Mouse (Mus musculus): ENCODE measurements around the gene Evc. TPM values are rescaled to one million over a fixed set of nuclear protein-coding genes. Genes with fewer than 3 reads are reported as not detected.

Gene Evc
- polyA plus RNA-seq, 1 experiment = 22.2 TPM

DNA sequence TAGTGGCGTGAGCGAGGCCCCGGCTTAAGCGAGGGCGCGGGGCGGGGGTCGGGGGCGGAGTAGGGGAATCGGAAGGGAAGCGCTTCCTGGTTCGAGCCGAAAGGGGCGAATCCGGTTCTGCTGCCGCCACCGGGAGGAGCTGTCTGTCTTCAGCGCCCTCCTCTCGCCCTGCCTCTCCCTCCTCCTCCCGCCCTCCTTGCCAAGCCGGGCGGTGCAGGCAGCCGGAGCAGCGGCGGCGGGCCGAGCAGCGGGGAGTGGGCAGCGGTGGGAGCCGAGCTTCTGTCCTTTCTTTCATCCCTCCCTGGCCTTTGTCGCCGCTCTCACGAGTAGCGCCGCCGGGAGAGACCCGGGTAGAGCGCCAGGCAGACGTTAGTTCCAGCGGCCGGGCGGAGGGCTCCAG is 91.0 kb downstream of the Evc start:
- no peaks in the 10 kb centered on the region for H3K36me3 ChIP-seq (ENCODE audit: control insufficient read depth, insufficient read depth)
- TF ChIP-seq FOSL1 (IDR thresholded peaks at IDR 0.05; ENCODE audit: insufficient read depth, low read length, poor library complexity, severe bottlenecking) = no peak
- TF ChIP-seq CEBPB (IDR thresholded peaks at IDR 0.05; ENCODE audit: low read depth) = no peak
- no peak for TF ChIP-seq MYOG (IDR thresholded peaks at IDR 0.05; ENCODE audit: control insufficient read depth, extremely low read depth, insufficient read length)
- no peak for TF ChIP-seq CTCF (IDR thresholded peaks at IDR 0.05; ENCODE audit: control insufficient read depth, insufficient read depth, insufficient read length)
- no peak for TF ChIP-seq USF1 (IDR thresholded peaks at IDR 0.05; ENCODE audit: low read depth)
- no peak for TF ChIP-seq MYOD1 (IDR thresholded peaks at IDR 0.05; ENCODE audit: control insufficient read depth, insufficient read length, low read depth)
- no peak for TF ChIP-seq MAX (IDR thresholded peaks at IDR 0.05)
- no peaks in the 10 kb centered on the region for H3K79me3 ChIP-seq (ENCODE audit: low read depth)
- H3K27me3 ChIP-seq (ENCODE audit: control insufficient read depth, insufficient read depth, insufficient read length) = peaks cover 27% of the 10 kb centered on the region
- no peak overlapping the region for H3K4me3 ChIP-seq (ENCODE audit: insufficient read depth, poor library complexity, severe bottlenecking)
- H3ac ChIP-seq (ENCODE audit: control insufficient read depth, insufficient read length, low read depth) = no peak overlapping the region
- H3K79me2 ChIP-seq (ENCODE audit: control insufficient read depth, insufficient read depth) = no peaks in the 10 kb centered on the region

DNA sequence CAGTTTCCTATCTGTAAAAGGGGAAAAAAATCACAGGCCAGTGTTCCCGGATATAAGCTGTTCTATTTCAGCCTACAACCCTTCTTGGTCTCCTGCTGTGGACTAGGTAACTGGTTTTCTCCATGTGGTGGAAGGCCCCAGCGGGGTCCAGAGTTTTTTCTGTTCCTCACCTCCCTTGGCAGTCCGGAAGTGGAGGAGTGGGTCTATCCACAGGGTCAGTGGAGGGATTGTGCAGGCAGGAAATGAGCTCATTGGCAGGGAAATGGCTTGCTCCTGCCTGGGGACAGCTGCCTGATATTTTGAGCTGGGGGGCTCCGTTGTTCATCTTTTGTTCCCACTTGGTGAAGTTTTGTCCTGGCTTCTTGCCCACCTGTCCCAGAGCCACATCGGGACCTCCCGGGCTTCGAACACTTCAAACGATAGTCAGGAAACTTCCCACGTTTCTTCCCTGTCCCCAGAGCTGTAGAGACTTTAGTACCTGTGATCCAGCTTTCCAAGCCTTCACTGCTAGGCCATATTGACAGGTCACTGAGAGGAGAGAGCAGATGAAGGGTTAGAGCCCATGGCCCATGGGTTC is 91.9 kb downstream of the Evc start:
- Histone ChIP-seq H3K79me3 (ENCODE audit: low read depth) (no peaks in the 10 kb centered on the region), H3K27me3 (ENCODE audit: control insufficient read depth, insufficient read depth, insufficient read length) (peaks cover 27% of the 10 kb centered on the region), H3K79me2 (ENCODE audit: control insufficient read depth, insufficient read depth) (no peaks in the 10 kb centered on the region), H3ac (ENCODE audit: control insufficient read depth, insufficient read length, low read depth) (no peak overlapping the region), H3K36me3 (ENCODE audit: control insufficient read depth, insufficient read depth) (no peaks in the 10 kb centered on the region), H3K4me3 (ENCODE audit: insufficient read depth, poor library complexity, severe bottlenecking) (no peak overlapping the region)
- TF ChIP-seq FOSL1 (IDR thresholded peaks at IDR 0.05; ENCODE audit: insufficient read depth, low read length, poor library complexity, severe bottlenecking) (no peak), CTCF (IDR thresholded peaks at IDR 0.05; ENCODE audit: control insufficient read depth, insufficient read depth, insufficient read length) (no peak), CEBPB (IDR thresholded peaks at IDR 0.05; ENCODE audit: low read depth) (no peak), MYOD1 (IDR thresholded peaks at IDR 0.05; ENCODE audit: control insufficient read depth, insufficient read length, low read depth) (no peak), MAX (IDR thresholded peaks at IDR 0.05) (no peak), MYOG (IDR thresholded peaks at IDR 0.05; ENCODE audit: control insufficient read depth, extremely low read depth, insufficient read length) (no peak), USF1 (IDR thresholded peaks at IDR 0.05; ENCODE audit: low read depth) (no peak)

DNA sequence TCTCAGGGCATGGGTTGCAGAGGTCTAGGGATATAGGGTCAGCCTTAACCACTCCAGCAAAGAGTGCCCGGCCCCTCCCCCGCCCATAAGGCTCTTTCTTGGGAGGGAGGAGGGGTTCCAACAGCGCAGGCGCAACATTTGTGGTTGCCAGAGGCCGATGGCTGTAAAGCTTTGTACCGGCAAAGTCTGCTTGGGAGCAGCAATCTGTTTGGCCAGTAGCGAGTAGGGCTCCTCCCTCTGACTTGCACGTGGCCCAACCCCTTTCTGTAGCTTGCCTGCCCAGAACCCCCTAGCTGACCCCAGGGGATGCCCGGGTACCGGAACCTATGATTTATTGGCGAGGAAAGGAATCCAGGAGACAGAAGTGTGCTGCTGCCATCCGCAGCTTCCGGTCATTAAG is 92.5 kb downstream of the Evc start:
- H3K79me3 ChIP-seq (ENCODE audit: low read depth) = no peaks in the 10 kb centered on the region
- peaks cover 27% of the 10 kb centered on the region for H3K27me3 ChIP-seq (ENCODE audit: control insufficient read depth, insufficient read depth, insufficient read length)
- no peaks in the 10 kb centered on the region for H3K36me3 ChIP-seq (ENCODE audit: control insufficient read depth, insufficient read depth)
- TF ChIP-seq FOSL1 (IDR thresholded peaks at IDR 0.05; ENCODE audit: insufficient read depth, low read length, poor library complexity, severe bottlenecking) = no peak
- no peak for TF ChIP-seq CTCF (IDR thresholded peaks at IDR 0.05; ENCODE audit: control insufficient read depth, insufficient read depth, insufficient read length)
- no peak for TF ChIP-seq USF1 (IDR thresholded peaks at IDR 0.05; ENCODE audit: low read depth)
- TF ChIP-seq MYOG (IDR thresholded peaks at IDR 0.05; ENCODE audit: control insufficient read depth, extremely low read depth, insufficient read length) = no peak
- TF ChIP-seq CEBPB (IDR thresholded peaks at IDR 0.05; ENCODE audit: low read depth) = no peak
- TF ChIP-seq MYOD1 (IDR thresholded peaks at IDR 0.05; ENCODE audit: control insufficient read depth, insufficient read length, low read depth) = no peak
- no peak for TF ChIP-seq MAX (IDR thresholded peaks at IDR 0.05)
- H3K4me3 ChIP-seq (ENCODE audit: insufficient read depth, poor library complexity, severe bottlenecking) = no peak overlapping the region
- H3ac ChIP-seq (ENCODE audit: control insufficient read depth, insufficient read length, low read depth) = no peak overlapping the region
- H3K79me2 ChIP-seq (ENCODE audit: control insufficient read depth, insufficient read depth) = no peaks in the 10 kb centered on the region

DNA sequence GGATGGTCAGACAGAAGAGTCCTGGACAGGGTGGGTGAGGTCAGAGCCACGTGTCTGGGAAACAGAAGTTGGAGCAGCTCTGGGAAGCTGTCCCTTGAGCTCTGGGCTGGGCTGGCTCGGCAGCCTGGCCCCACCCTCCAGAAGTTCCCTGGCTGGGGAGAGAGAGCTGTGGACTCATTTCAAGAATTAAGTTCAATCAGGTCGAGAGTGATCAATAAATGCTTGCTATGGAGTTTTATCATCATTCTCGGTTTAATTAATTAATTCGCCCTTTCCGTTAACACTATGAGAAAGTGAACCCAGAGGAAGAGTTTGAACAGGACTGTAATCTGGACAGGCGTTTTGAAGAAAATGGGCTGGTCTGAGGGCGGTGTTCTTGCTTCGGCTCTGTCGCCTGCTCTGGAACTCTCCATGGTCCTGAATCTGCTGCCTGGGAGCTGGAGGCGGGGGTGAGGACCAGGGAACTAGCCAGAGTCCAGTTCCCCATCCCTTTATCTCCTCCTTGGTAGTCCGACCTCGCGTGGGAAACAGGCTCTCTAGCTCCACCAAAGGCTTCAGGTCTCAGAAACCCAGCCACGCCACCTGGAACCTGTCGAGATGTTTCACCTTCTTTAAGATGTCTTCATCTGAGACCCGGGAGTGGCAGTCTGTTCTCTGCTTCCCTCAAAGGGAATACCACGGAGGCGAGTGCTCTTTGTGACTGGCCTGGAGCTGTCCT is 93.4 kb downstream of the Evc start:
- no peak overlapping the region for H3K4me3 ChIP-seq (ENCODE audit: insufficient read depth, poor library complexity, severe bottlenecking)
- H3K36me3 ChIP-seq (ENCODE audit: control insufficient read depth, insufficient read depth) = no peaks in the 10 kb centered on the region
- H3K79me2 ChIP-seq (ENCODE audit: control insufficient read depth, insufficient read depth) = no peaks in the 10 kb centered on the region
- peaks cover 27% of the 10 kb centered on the region for H3K27me3 ChIP-seq (ENCODE audit: control insufficient read depth, insufficient read depth, insufficient read length)
- TF ChIP-seq CEBPB (IDR thresholded peaks at IDR 0.05; ENCODE audit: low read depth) = no peak
- no peak for TF ChIP-seq FOSL1 (IDR thresholded peaks at IDR 0.05; ENCODE audit: insufficient read depth, low read length, poor library complexity, severe bottlenecking)
- TF ChIP-seq MAX (IDR thresholded peaks at IDR 0.05) = no peak
- no peak for TF ChIP-seq MYOG (IDR thresholded peaks at IDR 0.05; ENCODE audit: control insufficient read depth, extremely low read depth, insufficient read length)
- no peak for TF ChIP-seq CTCF (IDR thresholded peaks at IDR 0.05; ENCODE audit: control insufficient read depth, insufficient read depth, insufficient read length)
- TF ChIP-seq MYOD1 (IDR thresholded peaks at IDR 0.05; ENCODE audit: control insufficient read depth, insufficient read length, low read depth) = no peak
- no peak for TF ChIP-seq USF1 (IDR thresholded peaks at IDR 0.05; ENCODE audit: low read depth)
- H3K79me3 ChIP-seq (ENCODE audit: low read depth) = no peaks in the 10 kb centered on the region
- H3ac ChIP-seq (ENCODE audit: control insufficient read depth, insufficient read length, low read depth) = no peak overlapping the region

DNA sequence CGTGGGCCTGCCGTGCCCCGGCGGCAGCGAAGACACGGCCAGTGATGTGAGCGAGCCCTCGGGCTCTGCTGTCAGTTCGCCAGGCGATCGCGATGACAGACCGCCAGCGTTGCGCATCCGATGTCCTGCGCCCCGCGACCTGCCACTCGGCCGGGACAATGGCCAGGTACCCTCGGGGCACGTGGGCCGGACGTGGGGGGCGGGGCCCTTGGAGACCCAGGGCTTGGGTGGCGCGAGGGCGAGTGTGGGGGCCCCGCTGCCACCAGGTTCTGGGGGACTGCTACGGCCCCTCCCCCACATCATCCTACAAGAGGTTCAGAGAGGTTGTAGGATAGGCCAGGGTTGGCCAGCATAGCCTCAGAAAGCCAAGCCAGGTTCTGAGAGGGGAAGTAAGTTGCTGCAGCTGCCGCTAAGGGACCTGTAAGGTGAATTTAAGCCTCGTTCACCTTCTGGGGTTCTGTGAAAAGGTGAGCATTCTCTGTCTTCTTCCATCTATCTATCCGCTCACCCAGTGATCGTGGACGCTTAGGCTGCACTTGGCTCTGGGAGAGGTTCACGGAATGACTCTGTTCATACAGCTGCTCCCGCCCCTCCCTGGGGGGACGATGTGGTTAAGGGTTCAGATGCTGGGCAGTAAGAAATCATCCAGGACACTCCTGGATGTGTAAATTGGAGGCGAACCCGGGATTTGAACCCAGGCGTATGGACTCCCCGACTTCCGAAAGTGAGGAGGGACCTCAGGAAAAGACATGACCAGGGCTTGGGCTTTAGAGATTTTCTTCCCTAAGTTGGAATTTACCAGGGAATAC is 94.1 kb downstream of the Evc start:
- no peaks in the 10 kb centered on the region for H3K79me3 ChIP-seq (ENCODE audit: low read depth)
- H3ac ChIP-seq (ENCODE audit: control insufficient read depth, insufficient read length, low read depth) = no peak overlapping the region
- no peaks in the 10 kb centered on the region for H3K36me3 ChIP-seq (ENCODE audit: control insufficient read depth, insufficient read depth)
- TF ChIP-seq MYOG (IDR thresholded peaks at IDR 0.05; ENCODE audit: control insufficient read depth, extremely low read depth, insufficient read length) (no peak), CTCF (IDR thresholded peaks at IDR 0.05; ENCODE audit: control insufficient read depth, insufficient read depth, insufficient read length) (no peak)
- H3K79me2 ChIP-seq (ENCODE audit: control insufficient read depth, insufficient read depth) = no peaks in the 10 kb centered on the region
- H3K4me3 ChIP-seq (ENCODE audit: insufficient read depth, poor library complexity, severe bottlenecking) = no peak overlapping the region
- peaks cover 27% of the 10 kb centered on the region for H3K27me3 ChIP-seq (ENCODE audit: control insufficient read depth, insufficient read depth, insufficient read length)
